Mouse (Mus musculus) liver, postnatal 0 days (tissue): Measurements from ENCODE around the gene Ugt1a9.

ENCODE experiments used
- CTCF ChIP-seq: sonication (generic); IDR thresholded peaks from 2 replicates; pipeline ENCODE4 v1.5.1; 2016; ENCODE audit warnings: antibody characterized with exemption, low read depth
- EP300 ChIP-seq: IDR thresholded peaks from 2 replicates; pipeline ENCODE4 v1.6.1; 2016; ENCODE audit warnings: antibody characterized with exemption, low read depth, mild to moderate bottlenecking

- no peak for TF ChIP-seq CTCF
- no peak for TF ChIP-seq EP300
These were observed 121.5 kb downstream of the Ugt1a9 start for GRCm38 (mm10) chr1:88192136-88192535.
